Mouse (Mus musculus) megakaryocyte progenitor cell, adult 5-6 weeks (primary cell): ENCODE data around the gene Rab22a. TPM values are rescaled to one million over a fixed set of nuclear protein-coding genes. Genes with fewer than 3 reads are reported as not detected.
"Not testable (repeated sequence)": the region's sequence is repeated elsewhere in the genome, so short reads cannot be mapped to it uniquely, and the experiment has no call there.

Source experiments
- ATAC-seq: replicated peaks from 2 replicates; pipeline ENCODE4 v1.8.0; 2016; ENCODE audit warnings: mild to moderate bottlenecking, moderate TSS enrichment, inconsistent platforms; ENCODE audit not compliant: poor library complexity
- total RNA-seq, 2 experiments: library from RNA; stranded (forward) in 1 of 2; stranded (reverse) in 1 of 2; fragments of 157-497, 149-512 nt in 1 of 2; fragments of 200-1000 nt in 1 of 2; gene quantifications; 2 replicates each; pipeline versions ENCODE4 v1.2.3 to v1.2.4; 2015 to 2017

Rab22a gene
- 9.9 and 10.2 TPM in 2 replicates for total RNA-seq (2015)
- total RNA-seq (2017), result 6.8 and 7.3 TPM in 2 replicates

GRCm38 (mm10) chr2:173659057-173659925 lies at the start of gene Rab22a:
Gene Rab22a, plus strand, starts transcription at chr2:173659760.
- peak; percentile 81 for ATAC-seq

DNA sequence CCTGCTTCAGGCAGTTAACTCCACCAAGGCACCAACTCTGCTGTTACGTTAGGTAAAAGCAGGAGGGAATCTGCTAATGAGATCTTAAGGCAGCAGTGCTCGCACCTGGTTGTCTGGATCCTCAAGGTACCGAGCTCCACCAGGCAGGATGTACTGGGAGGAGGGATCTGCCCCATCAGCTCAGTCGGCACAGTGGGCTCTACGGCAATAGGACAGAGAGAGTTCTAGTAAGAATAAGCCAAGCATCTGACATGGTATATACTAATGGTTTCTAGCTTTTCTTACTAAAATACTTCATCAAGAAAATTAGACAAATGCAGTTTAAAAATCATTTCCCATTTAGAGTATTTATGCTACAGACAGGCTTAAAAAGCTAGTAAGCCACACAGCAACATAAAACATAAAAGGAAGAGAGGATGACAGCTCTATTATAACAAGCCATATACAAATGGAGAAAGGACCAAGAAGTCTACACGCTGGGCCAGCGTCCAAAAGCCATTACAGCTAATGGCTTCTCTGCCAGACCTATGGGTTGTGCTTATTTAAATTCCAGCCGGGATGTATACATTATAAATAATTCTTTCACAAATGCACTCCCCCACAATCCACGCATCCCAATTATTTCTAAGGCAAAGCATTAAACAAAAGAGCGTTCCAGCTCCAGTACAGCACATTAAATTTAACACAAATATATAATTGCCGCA lies 44.0 kb upstream of the Rab22a start:
- no peak for ATAC-seq

DNA sequence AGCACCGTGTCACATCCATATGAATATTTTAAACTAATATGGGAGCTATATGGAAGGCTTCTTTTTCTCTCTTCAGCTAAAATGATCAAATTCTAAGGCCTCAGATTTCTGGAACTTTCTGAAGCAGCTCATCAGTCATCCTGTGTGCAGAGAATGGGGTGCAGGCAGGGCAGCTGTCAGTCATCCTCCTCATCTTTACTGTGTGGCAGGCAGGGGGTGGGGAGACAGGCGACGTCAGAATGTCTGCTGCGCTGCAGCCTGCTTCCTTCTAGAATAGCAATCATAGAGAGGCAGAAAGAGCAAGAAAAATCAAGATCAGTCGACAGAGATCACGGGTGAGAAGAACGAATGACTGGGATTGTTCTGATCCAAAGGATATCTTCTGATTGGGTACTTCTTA lies 43.4 kb upstream of the Rab22a start:
- no peak for ATAC-seq

- no peak for ATAC-seq
Measured at GRCm38 (mm10) chr2:173619132-173619531, 40.4 kb upstream of the Rab22a start.

- ATAC-seq, result peak; percentile 63
Measured at GRCm38 (mm10) chr2:173620645-173621044, 38.9 kb upstream of the Rab22a start.

DNA sequence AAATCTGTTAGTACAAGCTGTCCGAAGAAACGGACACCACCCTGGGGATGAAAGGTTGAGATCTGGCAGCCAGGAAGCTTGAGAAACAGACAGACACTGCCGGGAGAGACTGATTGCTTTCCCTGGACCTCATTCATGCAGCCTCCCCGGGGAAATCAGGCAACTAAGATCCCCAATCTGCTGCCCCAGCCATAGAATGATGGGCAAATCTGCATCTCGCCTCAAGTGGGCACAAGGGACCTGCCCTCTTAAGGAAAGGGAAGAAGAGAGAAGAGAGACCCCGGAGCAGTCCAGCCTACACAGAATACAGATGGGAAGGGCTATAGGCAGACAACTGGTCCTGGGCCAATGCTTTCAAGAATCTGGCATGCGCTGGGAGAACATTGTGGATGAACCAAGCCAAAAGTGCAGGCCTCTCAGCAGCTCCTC lies 37.4 kb upstream of the Rab22a start:
- ATAC-seq, result no peak

- peak; percentile 66 for ATAC-seq
Measured at GRCm38 (mm10) chr2:173624667-173625066, 34.9 kb upstream of the Rab22a start.

- no peak for ATAC-seq
Measured at GRCm38 (mm10) chr2:173625786-173626185, 33.8 kb upstream of the Rab22a start.

- not testable (repeated sequence) for ATAC-seq
Measured at GRCm38 (mm10) chr2:173634106-173634505, 25.5 kb upstream of the Rab22a start.

DNA sequence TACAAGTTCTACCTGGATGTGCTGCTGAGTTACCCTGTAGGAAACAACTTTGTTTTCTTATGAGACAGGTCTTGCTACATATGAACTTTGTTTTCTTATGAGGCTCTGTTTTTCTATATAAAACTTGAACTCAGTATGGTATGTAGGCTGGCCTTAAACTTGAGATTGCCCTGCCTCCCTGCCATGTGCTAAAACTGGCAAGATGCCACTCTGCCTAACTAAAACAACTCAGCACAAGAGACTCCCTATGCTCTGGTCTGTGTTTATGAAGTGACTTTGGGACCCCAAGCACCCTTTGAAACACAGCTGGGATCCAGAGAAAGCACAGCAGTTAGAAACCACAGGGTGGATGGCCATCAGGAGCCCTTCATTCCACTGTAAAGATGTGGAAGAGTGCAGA lies 18.2 kb upstream of the Rab22a start:
- ATAC-seq, result no peak

DNA sequence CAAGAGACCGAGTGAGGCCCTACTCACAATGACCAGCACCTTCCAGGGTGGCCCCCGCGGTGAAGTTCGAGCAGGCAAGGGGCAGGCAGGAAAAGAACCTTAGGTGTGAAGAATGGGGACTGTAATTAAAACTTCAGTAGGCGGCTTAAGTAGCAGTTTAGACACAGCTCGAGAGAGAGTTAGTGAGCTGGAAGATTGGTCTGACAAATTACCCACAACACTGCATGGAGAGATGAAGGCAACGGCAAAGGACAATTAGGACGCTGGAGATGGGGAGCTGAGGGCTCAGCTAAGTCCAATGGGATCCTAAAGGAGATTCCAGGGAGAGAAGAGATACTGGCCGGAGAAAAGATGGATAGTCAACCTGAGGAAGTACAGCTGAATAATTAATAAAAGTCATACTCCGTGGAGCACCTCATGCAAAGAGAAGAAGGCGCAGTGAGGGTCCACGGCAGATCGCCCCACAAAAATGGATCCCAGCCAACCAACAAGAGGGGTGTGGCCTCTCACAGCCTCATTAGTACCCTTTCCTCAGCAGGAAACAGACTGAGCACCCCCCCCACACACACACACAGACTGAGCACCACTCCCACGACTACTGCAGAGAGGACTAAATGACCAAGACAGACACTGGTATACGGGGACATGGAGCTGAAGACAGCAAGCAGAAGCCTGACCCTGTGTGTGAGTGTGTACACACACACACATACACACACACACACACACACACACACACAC lies 17.1 kb upstream of the Rab22a start:
- no peak for ATAC-seq

DNA sequence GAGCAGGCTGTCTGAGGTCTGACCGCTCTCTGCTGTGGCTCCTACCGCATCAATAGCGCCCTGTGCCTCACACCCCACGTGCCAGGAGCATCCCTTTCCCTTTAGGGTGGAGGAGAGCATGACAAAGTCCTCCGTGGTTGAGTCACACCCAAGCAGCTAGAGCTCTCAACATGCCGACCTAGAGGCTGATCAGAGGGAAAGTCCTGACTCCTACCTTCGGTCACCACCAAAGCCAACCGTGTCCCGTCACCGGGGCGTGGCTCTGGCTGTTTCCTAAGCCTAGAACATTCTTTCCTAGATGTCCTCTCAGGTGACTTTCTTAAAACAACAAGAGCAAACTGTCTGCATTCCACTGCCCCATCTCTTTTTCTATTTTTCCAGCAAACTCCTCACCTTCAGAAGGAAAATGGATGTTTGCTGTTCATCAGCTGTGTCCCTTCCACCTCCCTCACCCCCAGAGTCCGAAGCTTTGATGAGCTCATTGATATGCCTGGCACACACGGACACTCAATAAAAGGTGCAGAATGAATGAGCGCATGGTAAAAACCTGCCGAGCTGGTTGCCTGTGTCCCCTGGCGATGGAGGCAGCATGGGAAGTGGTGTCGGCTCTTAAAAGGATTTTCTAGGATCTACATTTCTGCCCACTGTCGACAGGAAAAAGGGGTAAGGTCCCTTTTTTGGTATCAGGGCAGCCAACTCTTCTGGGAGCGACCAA lies 12.2 kb upstream of the Rab22a start:
- ATAC-seq, result no peak

GRCm38 (mm10) chr2:173649762-173650161 lies 9.8 kb upstream of the Rab22a start:
- ATAC-seq, result no peak

GRCm38 (mm10) chr2:173653526-173653925 lies 6.0 kb upstream of the Rab22a start:
- no peak for ATAC-seq

DNA sequence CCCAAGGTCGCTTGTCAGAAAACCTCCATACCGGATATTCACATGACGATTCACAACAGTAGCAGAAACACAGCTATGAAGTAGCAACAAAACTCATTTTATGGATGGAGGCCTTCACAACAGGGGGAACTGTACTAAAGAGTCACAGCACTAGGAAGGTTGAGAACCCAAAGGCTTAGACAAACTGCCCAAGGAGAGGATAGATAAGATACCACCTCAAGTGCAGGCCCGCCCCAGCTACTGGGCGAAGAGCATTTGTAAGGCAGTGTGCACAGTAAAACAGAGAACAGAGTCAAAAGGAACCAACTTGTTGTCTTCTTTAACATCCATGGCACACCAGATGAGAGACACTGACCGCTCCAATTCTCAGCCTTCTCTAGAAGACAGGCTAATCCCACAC lies 1.8 kb upstream of the Rab22a start:
- ATAC-seq, result peak; percentile 26

GRCm38 (mm10) chr2:173658517-173658916 lies 1.0 kb upstream of the Rab22a start:
- ATAC-seq, result no peak

DNA sequence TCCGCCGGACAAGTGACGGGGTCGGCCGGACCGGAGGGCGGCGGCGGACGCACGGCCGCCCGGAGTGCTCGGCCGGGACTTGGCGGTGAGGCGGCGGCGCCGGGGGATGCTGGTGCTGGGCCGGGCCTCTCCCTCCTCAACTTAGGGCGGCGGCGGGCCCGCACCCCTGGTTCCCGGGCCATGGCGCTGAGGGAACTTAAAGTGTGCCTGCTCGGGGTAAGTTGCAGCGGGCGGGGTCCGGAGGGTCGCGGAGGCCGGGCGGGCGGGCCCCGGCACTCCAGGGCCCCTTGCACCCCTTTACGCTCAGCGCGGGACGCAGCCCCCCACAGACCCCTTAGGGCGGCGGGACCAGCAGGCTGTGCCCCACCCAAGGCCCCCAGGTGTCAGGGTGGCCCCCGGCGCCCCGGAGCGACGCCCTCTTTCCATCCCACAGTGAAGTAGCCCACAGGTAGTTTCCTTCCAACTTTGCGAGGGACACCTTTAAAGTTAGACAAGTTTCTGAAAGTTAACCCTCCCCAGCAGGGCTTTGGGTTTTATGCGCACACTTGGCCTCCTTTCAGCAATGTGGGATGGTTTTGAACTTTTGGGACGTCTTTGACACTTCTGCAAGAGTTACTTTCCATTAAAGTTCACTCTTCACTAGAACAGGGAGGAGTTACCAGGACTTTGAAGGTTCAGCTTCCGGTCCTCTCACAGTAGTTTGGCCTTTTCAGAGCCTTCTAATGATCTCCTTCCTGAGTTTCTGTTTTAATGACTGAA lies 545 bp downstream of the Rab22a start:
- ATAC-seq, result no peak

DNA sequence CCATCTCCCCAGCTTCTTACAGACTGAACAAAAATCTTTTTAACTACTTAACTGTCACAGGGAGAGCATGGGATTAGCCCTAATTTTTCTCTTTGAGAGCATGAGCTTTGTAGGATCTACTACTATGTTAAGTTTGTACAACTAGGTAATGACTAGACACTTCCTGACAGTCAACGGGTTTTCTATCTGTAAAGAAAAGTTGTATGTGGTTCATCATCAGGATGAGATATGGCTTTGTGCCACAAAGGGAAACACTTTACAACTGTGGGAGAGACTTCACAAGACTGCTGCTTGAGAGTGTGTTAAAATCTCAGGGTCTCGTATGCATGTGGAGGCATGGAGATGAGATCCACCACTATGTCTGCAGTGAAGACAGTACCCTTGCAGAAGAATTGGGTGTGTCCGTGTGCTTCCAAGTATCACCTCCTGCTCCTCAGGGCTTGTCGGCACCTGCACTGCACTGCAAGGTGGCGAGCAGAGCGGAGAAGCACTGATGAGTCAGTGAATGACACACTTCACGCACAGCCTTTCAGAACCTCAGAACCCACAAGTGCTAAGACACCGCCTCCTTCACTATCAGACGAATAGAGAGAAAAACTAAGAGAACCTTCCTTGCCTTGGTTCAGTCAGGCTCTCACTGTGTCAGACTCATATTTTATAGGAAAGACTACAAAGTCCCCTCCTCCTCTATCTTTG lies 2.8 kb downstream of the Rab22a start:
- no peak for ATAC-seq

GRCm38 (mm10) chr2:173664736-173665135 lies 5.2 kb downstream of the Rab22a start:
- ATAC-seq, result no peak
